Mouse (Mus musculus): ENCODE data around the gene Dyrk1b. TPM values are rescaled to one million over a fixed set of nuclear protein-coding genes. Genes with fewer than 3 reads are reported as not detected.
"Not testable (repeated sequence)": the region's sequence is repeated elsewhere in the genome, so short reads cannot be mapped to it uniquely, and the experiment has no call there.

The Dyrk1b gene
- 7.3 and 9.2 TPM in 2 replicates for polyA plus RNA-seq (2015; fragmentation: Nextera tagmentation; extraction: Ambion mirVana)

GRCm38 (mm10) chr7:28179228-28179627 lies at the start of gene Dyrk1b:
Gene Dyrk1b (plus strand): TSS chr7:28179469.
- WGBS = under 1% methylated on average over 25 of the region's 25 CpGs

GRCm38 (mm10) chr7:28137613-28138012 lies 41.7 kb upstream of the Dyrk1b start:
- H3K4me1 ChIP-seq (replicated peaks) = no peaks in the 10 kb centered on the region
- no peak overlapping the region for H3K27ac ChIP-seq
- H3K36me3 ChIP-seq = no peaks in the 10 kb centered on the region
- no peak overlapping the region for H3K4me3 ChIP-seq
- ATAC-seq (replicated peaks; ENCODE audit: insufficient number of reproducible peaks, insufficient read depth, low FRiP score, low read depth) = no peak
- no peaks in the 10 kb centered on the region for H3K27me3 ChIP-seq
- WGBS = 57% methylated on average over 5 of the region's 5 CpGs
- H3K9ac ChIP-seq = no peak overlapping the region
- no peaks in the 10 kb centered on the region for H3K9me3 ChIP-seq (replicated peaks)
- no peak overlapping the region for H3K4me2 ChIP-seq

More at GRCm38 (mm10) chr7:28179228-28179627, at the start of gene Dyrk1b:
- H3K27ac ChIP-seq = peak within 1 kb of the TSS; percentile 90
- no peaks in the 10 kb centered on the region for H3K27me3 ChIP-seq
- H3K9ac ChIP-seq = peak within 1 kb of the TSS; percentile 93
- peak within 1 kb of the TSS; percentile 100 for H3K4me3 ChIP-seq
- ATAC-seq (replicated peaks; ENCODE audit: insufficient number of reproducible peaks, insufficient read depth, low FRiP score, low read depth) = peak; percentile 92
- peaks cover 8% of the 10 kb centered on the region for H3K4me1 ChIP-seq (replicated peaks)
- peaks cover 63% of the 10 kb centered on the region for H3K36me3 ChIP-seq
- peak within 1 kb of the TSS; percentile 87 for H3K4me2 ChIP-seq
- no peaks in the 10 kb centered on the region for H3K9me3 ChIP-seq (replicated peaks)

GRCm38 (mm10) chr7:28148263-28148662 lies 31.0 kb upstream of the Dyrk1b start:
- H3K9me3 ChIP-seq (replicated peaks) = no peaks in the 10 kb centered on the region
- H3K27me3 ChIP-seq = peaks cover 17% of the 10 kb centered on the region
- ATAC-seq (replicated peaks; ENCODE audit: insufficient number of reproducible peaks, insufficient read depth, low FRiP score, low read depth) = no peak
- no peaks in the 10 kb centered on the region for H3K4me1 ChIP-seq (replicated peaks)
- no peak overlapping the region for H3K4me2 ChIP-seq
- WGBS = 13% methylated on average over 3 of the region's 3 CpGs
- no peaks in the 10 kb centered on the region for H3K36me3 ChIP-seq
- no peak overlapping the region for H3K27ac ChIP-seq
- H3K9ac ChIP-seq = no peak overlapping the region
- no peak overlapping the region for H3K4me3 ChIP-seq

GRCm38 (mm10) chr7:28149841-28150240 lies 29.4 kb upstream of the Dyrk1b start:
- Histone ChIP-seq H3K4me3 (no peak overlapping the region), H3K4me2 (no peak overlapping the region), H3K9ac (no peak overlapping the region), H3K36me3 (no peaks in the 10 kb centered on the region), H3K4me1 (replicated peaks) (no peaks in the 10 kb centered on the region), H3K27ac (no peak overlapping the region), H3K9me3 (replicated peaks) (no peaks in the 10 kb centered on the region), H3K27me3 (peaks cover 17% of the 10 kb centered on the region)
- ATAC-seq (replicated peaks; ENCODE audit: insufficient number of reproducible peaks, insufficient read depth, low FRiP score, low read depth) = no peak
- 74% methylated on average over 1 of the region's 1 CpGs for WGBS

DNA sequence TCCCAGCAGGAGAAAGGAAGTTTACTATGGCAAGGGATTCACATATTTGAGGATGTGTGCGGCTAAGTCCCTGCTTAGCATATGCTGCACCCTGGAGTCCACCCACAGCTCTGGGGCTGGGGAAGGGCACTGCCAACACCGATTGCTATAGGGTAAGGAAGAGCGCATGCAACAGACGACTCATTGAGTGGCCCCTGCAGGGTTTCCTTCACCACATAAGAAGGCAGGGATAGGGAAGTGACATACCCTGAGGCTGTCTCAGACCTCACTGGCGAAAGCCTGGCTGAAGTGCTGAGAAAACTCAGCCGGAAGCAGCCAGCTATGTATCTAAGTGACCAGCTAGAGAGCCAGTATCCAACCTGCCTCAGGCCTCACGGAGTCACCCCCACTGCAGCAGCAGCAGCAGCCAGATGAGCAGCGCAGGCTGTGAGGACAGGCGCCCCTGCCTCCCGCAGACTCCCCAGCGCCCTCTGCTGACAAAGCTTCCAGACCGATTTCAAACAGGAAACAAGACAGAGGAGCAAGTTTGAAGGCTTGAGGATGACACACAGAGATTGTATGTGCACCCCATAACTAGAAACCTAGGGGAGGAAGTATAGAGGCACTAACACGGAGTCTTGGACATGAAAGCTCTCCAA lies 27.6 kb upstream of the Dyrk1b start:
- H3K27ac ChIP-seq = no peak overlapping the region
- 15% methylated on average over 13 of the region's 13 CpGs for WGBS
- ATAC-seq (replicated peaks; ENCODE audit: insufficient number of reproducible peaks, insufficient read depth, low FRiP score, low read depth) = no peak
- H3K27me3 ChIP-seq = peaks cover 17% of the 10 kb centered on the region
- no peak overlapping the region for H3K4me3 ChIP-seq
- H3K9ac ChIP-seq = no peak overlapping the region
- no peaks in the 10 kb centered on the region for H3K9me3 ChIP-seq (replicated peaks)
- no peaks in the 10 kb centered on the region for H3K36me3 ChIP-seq
- H3K4me2 ChIP-seq = no peak overlapping the region
- H3K4me1 ChIP-seq (replicated peaks) = no peaks in the 10 kb centered on the region

DNA sequence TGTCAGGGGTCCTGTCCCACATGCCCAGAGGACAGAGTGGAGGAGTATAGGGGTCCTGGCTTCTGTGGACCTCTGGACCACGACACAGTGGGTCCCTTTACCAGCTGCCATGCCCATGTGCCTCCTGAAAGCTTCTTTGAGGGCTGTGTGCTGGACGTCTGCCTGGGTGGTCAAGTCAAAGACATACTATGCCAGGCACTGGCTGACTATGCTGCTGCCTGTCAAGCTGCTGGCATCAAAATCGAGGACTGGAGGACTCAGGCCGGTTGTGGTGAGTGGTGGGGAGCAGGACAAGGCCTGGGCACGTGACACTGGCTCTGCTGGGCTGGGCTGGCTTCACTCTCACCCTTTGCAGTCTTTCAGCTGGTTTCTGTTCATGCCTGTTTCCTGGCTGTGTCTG lies 25.7 kb upstream of the Dyrk1b start:
- WGBS = 28% methylated on average over 5 of the region's 5 CpGs
- H3K27me3 ChIP-seq = peaks cover 12% of the 10 kb centered on the region
- not testable (repeated sequence) for H3K9ac ChIP-seq; ATAC-seq (replicated peaks; ENCODE audit: insufficient number of reproducible peaks, insufficient read depth, low FRiP score, low read depth); H3K4me1 ChIP-seq (replicated peaks); H3K4me3 ChIP-seq; H3K27ac ChIP-seq; H3K36me3 ChIP-seq; H3K9me3 ChIP-seq (replicated peaks); H3K4me2 ChIP-seq

- Histone ChIP-seq H3K9me3 (replicated peaks) (no peaks in the 10 kb centered on the region), H3K27ac (no peak overlapping the region), H3K36me3 (no peaks in the 10 kb centered on the region), H3K9ac (no peak overlapping the region), H3K4me3 (no peak overlapping the region), H3K4me1 (replicated peaks) (no peaks in the 10 kb centered on the region), H3K27me3 (no peaks in the 10 kb centered on the region), H3K4me2 (no peak overlapping the region)
- 28% methylated on average over 6 of the region's 6 CpGs for WGBS
- ATAC-seq (replicated peaks; ENCODE audit: insufficient number of reproducible peaks, insufficient read depth, low FRiP score, low read depth) = no peak
These were observed 20.0 kb upstream of the Dyrk1b start for GRCm38 (mm10) chr7:28159292-28159691.

- H3K36me3 ChIP-seq = no peaks in the 10 kb centered on the region
- H3K27ac ChIP-seq = no peak overlapping the region
- no peaks in the 10 kb centered on the region for H3K9me3 ChIP-seq (replicated peaks)
- no peaks in the 10 kb centered on the region for H3K4me1 ChIP-seq (replicated peaks)
- no peak overlapping the region for H3K9ac ChIP-seq
- no peak for ATAC-seq (replicated peaks; ENCODE audit: insufficient number of reproducible peaks, insufficient read depth, low FRiP score, low read depth)
- H3K4me2 ChIP-seq = no peak overlapping the region
- H3K27me3 ChIP-seq = no peaks in the 10 kb centered on the region
- WGBS = 74% methylated on average over 3 of the region's 3 CpGs
- H3K4me3 ChIP-seq = no peak overlapping the region
These were observed 19.4 kb upstream of the Dyrk1b start for GRCm38 (mm10) chr7:28159893-28160292.

GRCm38 (mm10) chr7:28161163-28161749 lies 18.0 kb upstream of the Dyrk1b start:
- no peak overlapping the region for H3K27ac ChIP-seq

GRCm38 (mm10) chr7:28165406-28165805 lies 13.9 kb upstream of the Dyrk1b start:
- Histone ChIP-seq H3K27me3 (no peaks in the 10 kb centered on the region), H3K4me2 (no peak overlapping the region), H3K36me3 (no peaks in the 10 kb centered on the region), H3K9ac (no peak overlapping the region), H3K4me1 (replicated peaks) (peaks cover 13% of the 10 kb centered on the region), H3K27ac (no peak overlapping the region), H3K9me3 (replicated peaks) (no peaks in the 10 kb centered on the region), H3K4me3 (no peak overlapping the region)
- 77% methylated on average over 6 of the region's 6 CpGs for WGBS
- ATAC-seq (replicated peaks; ENCODE audit: insufficient number of reproducible peaks, insufficient read depth, low FRiP score, low read depth) = no peak

More at GRCm38 (mm10) chr7:28161163-28161749, 18.0 kb upstream of the Dyrk1b start:
- no peak overlapping the region for H3K4me3 ChIP-seq
- no peaks in the 10 kb centered on the region for H3K4me1 ChIP-seq (replicated peaks)
- H3K27me3 ChIP-seq = no peaks in the 10 kb centered on the region
- H3K4me2 ChIP-seq = no peak overlapping the region
- ATAC-seq (replicated peaks; ENCODE audit: insufficient number of reproducible peaks, insufficient read depth, low FRiP score, low read depth) = no peak
- no peaks in the 10 kb centered on the region for H3K36me3 ChIP-seq
- no peaks in the 10 kb centered on the region for H3K9me3 ChIP-seq (replicated peaks)
- 56% methylated on average over 9 of the region's 9 CpGs for WGBS
- no peak overlapping the region for H3K9ac ChIP-seq

DNA sequence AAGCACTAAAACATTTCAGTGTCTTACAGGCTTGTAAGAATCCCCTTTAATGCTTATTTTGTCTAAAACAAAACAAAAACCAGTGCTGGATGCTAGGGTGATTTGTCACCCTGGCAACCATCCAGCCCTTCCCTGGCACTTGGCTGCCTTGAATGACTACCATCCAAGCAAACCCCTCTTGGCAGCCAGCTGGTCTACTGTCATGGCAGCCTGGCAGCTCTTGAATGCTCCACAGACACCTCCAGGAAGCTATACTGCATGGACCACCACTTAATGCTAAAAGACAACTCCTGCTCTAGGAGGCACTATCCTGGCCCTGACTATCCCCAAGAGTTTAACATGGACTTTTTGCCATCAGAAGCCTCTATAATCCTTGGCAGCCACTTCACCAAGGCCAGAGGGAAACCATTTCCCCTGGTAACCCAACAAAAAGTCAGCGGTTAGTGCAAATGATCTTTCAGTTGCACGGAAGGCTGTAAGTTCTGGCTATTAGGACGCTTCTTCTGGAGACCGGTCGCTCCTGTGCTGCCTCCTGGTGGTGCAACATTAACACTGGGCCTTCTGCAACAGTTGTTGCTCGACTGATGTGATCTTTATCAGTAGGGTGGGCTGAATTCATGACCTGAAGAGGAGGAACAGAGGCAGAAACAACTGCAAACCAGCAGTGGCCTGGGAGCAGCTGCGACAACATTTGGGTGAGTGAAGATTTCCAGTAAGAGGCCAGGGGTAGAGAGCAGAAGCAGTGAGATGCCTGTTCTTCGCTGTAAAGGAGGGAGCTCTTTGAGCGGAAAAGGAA lies 10.8 kb upstream of the Dyrk1b start:
- no peaks in the 10 kb centered on the region for H3K27me3 ChIP-seq
- H3K9me3 ChIP-seq (replicated peaks) = no peaks in the 10 kb centered on the region
- H3K4me1 ChIP-seq (replicated peaks) = peaks cover 25% of the 10 kb centered on the region
- H3K27ac ChIP-seq = peak overlapping the region; percentile 92
- H3K4me2 ChIP-seq = peak overlapping the region; percentile 94
- H3K4me3 ChIP-seq = peak overlapping the region; percentile 91
- no peak for ATAC-seq (replicated peaks; ENCODE audit: insufficient number of reproducible peaks, insufficient read depth, low FRiP score, low read depth)
- H3K36me3 ChIP-seq = no peaks in the 10 kb centered on the region
- WGBS = 8% methylated on average over 9 of the region's 9 CpGs
- H3K9ac ChIP-seq = peak overlapping the region; percentile 86
